Mouse (Mus musculus): ENCODE results near the gene Efcc1. TPM values are rescaled to one million over a fixed set of nuclear protein-coding genes. Genes with fewer than 3 reads are reported as not detected.

Efcc1 gene
- total and polyA plus RNA-seq, 3 experiments, result 0.14 TPM; not detected in 2

DNA sequence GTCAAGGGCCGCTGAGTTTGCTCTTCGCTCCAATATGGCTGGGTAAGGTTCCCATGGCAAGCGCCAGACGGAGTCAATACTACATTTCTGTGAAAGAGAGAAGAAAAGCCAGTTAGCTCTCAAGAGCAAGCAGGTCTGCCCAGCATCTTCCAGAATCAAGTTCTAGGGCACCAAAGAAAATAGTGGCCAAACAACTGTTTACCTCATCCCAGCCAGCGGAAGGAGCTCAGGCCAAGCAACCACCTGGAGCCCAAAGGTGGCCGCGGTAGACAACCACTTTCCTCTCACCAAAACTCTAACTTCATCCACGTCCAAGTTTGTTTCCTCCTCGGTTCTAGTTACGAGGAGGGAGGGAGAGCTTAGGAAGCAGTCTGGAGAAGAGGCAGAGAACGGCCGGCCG is 528 bp upstream of the Efcc1 start:
- dilution Hi-C loops (cut with MboI; ENCODE audit: extremely low pct_ligation_motif_present, extremely low pct_unique_long_range_greater_than_20kb, low sequenced_read_pairs), result no loop called here
- Histone ChIP-seq H3K27ac (ENCODE audit: insufficient read depth, low read depth) (no peak overlapping the region), H3K27me3 (replicated peaks) (no peaks in the 10 kb centered on the region), H3K9me3 (replicated peaks; ENCODE audit: low read length) (peaks cover 11% of the 10 kb centered on the region), H3K4me1 (ENCODE audit: control insufficient read depth in 1 of 2, insufficient read depth in 2 of 2) (peaks cover 2 to 27% of the 10 kb centered on the region in 2 experiments; a peak in 3 of 4 replicates), H3K36me3 (replicated peaks in 1 of 2; ENCODE audit: control insufficient read depth in 1 of 2, insufficient read depth in 1 of 2, low read length in 1 of 2) (no peaks in the 10 kb centered on the region), H3K79me2 (replicated peaks; ENCODE audit: control insufficient read depth, extremely low read depth, insufficient read depth, poor library complexity, severe bottlenecking) (no peaks in the 10 kb centered on the region), H3K4me3 (replicated peaks in 1 of 3; ENCODE audit: low read depth in 2 of 3, low read length in 2 of 3, poor library complexity in 1 of 3) (no peak overlapping the region), H3K4me2 (ENCODE audit: insufficient read depth, low read depth, poor library complexity, severe bottlenecking) (no peak overlapping the region), H3K9ac (ENCODE audit: insufficient read depth, low read depth) (no peak overlapping the region)
- TF ChIP-seq ZKSCAN1 (IDR thresholded peaks at IDR 0.05; ENCODE audit: borderline replicate concordance, low read depth, low read length) (no peak), ZNF384 (IDR thresholded peaks at IDR 0.05; ENCODE audit: low read depth, low read length) (no peak), MXI1 (IDR thresholded peaks at IDR 0.05; ENCODE audit: low read depth, low read length) (no peak), MAX (IDR thresholded peaks at IDR 0.05; ENCODE audit: low read length) (no peak), IRF4 (IDR thresholded peaks at IDR 0.05; ENCODE audit: low read depth, low read length) (no peak), GABPA (IDR thresholded peaks at IDR 0.05; ENCODE audit: insufficient replicate concordance, low read depth, low read length) (no peak), BHLHE40 (IDR thresholded peaks at IDR 0.05; ENCODE audit: low read depth, low read length) (no peak), SIN3A (IDR thresholded peaks at IDR 0.05; ENCODE audit: low read length) (no peak), MAFK (IDR thresholded peaks at IDR 0.05; ENCODE audit: insufficient replicate concordance, low read length) (no peak), CTCF (conservative IDR thresholded peaks at IDR 0.05 in 1 of 2, IDR thresholded peaks at IDR 0.05 in 1 of 2; ENCODE audit: low read depth in 2 of 2, low read length in 2 of 2) (no peak), POLR2AphosphoS2 (IDR thresholded peaks at IDR 0.05; ENCODE audit: low read depth, low read length) (no peak), JUND (conservative IDR thresholded peaks at IDR 0.05; ENCODE audit: low read depth, low read length) (no peak)
- no peak for DNase-seq (ENCODE audit: extremely low read depth)
- in situ Hi-C loops (cut with MboI; ENCODE audit: low pct_ligation_motif_present, low pct_unique_long_range_greater_than_20kb, low sequenced_read_pairs), result no loop called here

DNA sequence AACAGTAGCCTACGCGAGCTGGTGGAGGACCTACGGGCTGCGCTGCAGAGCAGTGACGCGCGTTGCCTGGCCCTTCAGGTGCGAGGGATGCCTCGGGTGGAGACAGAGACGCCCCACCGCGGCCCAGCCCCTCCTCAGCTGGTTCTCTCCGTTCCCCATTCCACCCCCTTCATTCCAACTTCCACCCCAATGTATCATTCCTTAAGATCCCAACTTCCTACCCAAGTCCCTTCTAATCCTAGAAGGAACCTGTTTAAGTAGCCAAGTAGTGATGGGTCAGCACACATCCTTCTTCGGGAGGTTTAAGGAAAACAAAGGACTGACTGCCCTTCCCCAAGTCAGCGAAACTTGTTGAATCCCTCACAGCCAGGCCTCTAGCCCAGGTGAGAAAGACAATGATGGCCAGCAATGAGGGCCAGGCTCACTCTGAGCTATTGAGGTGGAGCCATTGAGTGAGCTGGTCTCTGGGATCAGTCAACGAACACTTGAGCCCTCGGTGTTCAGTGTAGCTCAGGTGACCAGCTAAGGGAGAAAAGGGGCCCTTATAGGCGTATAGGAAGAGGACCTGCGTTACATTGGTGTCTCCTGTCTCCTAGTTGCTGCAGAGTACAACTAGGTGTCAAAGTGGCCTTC is 910 bp downstream of the Efcc1 start:
- in situ Hi-C loops (cut with MboI; ENCODE audit: low pct_ligation_motif_present, low pct_unique_long_range_greater_than_20kb, low sequenced_read_pairs) (no loop called here), dilution Hi-C loops (cut with MboI; ENCODE audit: extremely low pct_ligation_motif_present, extremely low pct_unique_long_range_greater_than_20kb, low sequenced_read_pairs) (no loop called here)
- Histone ChIP-seq H3K4me2 (ENCODE audit: insufficient read depth, low read depth, poor library complexity, severe bottlenecking) (no peak overlapping the region), H3K79me2 (replicated peaks; ENCODE audit: control insufficient read depth, extremely low read depth, insufficient read depth, poor library complexity, severe bottlenecking) (no peaks in the 10 kb centered on the region), H3K9ac (ENCODE audit: insufficient read depth, low read depth) (no peak overlapping the region), H3K9me3 (replicated peaks; ENCODE audit: low read length) (peaks cover 11% of the 10 kb centered on the region), H3K36me3 (replicated peaks in 1 of 2; ENCODE audit: control insufficient read depth in 1 of 2, insufficient read depth in 1 of 2, low read length in 1 of 2) (no peaks in the 10 kb centered on the region), H3K4me3 (replicated peaks in 1 of 3; ENCODE audit: low read depth in 2 of 3, low read length in 2 of 3, poor library complexity in 1 of 3) (no peak overlapping the region), H3K27me3 (replicated peaks) (no peaks in the 10 kb centered on the region), H3K27ac (ENCODE audit: insufficient read depth, low read depth) (no peak overlapping the region), H3K4me1 (ENCODE audit: control insufficient read depth in 1 of 2, insufficient read depth in 2 of 2) (peaks cover 0 to 15% of the 10 kb centered on the region in 2 experiments; a peak in 2 of 4 replicates)
- no peak for DNase-seq (ENCODE audit: extremely low read depth)
- TF ChIP-seq ZC3H11A (IDR thresholded peaks at IDR 0.05; ENCODE audit: low read depth, low read length) (no peak), GABPA (IDR thresholded peaks at IDR 0.05; ENCODE audit: insufficient replicate concordance, low read depth, low read length) (no peak), JUND (conservative IDR thresholded peaks at IDR 0.05; ENCODE audit: low read depth, low read length) (no peak), MAX (IDR thresholded peaks at IDR 0.05; ENCODE audit: low read length) (no peak), CHD1 (IDR thresholded peaks at IDR 0.05; ENCODE audit: low read depth, low read length) (no peak), SIN3A (IDR thresholded peaks at IDR 0.05; ENCODE audit: low read length) (no peak)

All from CH12.LX (cell line).